Mouse (Mus musculus) ES-Bruce4 (cell line): Measurements from ENCODE around the gene Stk39. TPM values are rescaled to one million over a fixed set of nuclear protein-coding genes. Genes with fewer than 3 reads are reported as not detected.

ENCODE experiments used
- H3K27ac ChIP-seq: 2 replicates; pipeline ENCODE4 v1.5.1; 2012; ENCODE audit warnings: low read length, inconsistent platforms; ENCODE audit not compliant: insufficient read depth
- H3K27me3 ChIP-seq: 2 replicates; pipeline ENCODE4 v1.6.1; 2012; ENCODE audit warnings: mild to moderate bottlenecking, low read length, inconsistent platforms; ENCODE audit not compliant: control insufficient read depth, poor library complexity, insufficient read depth, severe bottlenecking
- H3K36me3 ChIP-seq: 2 replicates; pipeline ENCODE4 v1.6.1; 2012; ENCODE audit warnings: inconsistent platforms, mild to moderate bottlenecking, low read length, moderate library complexity; ENCODE audit not compliant: control insufficient read depth, poor library complexity, insufficient read depth, severe bottlenecking
- H3K4me1 ChIP-seq: one replicate; pipeline ENCODE4 v1.8.1; 2011; ENCODE audit warnings: low read length; ENCODE audit not compliant: control insufficient read depth, insufficient read depth
- H3K4me3 ChIP-seq: 2 replicates; pipeline ENCODE4 v1.5.1; 2011; ENCODE audit warnings: low read depth, mild to moderate bottlenecking, low read length
- H3K9ac ChIP-seq: 2 replicates; pipeline ENCODE4 v1.6.1; 2012; ENCODE audit warnings: low read depth, mild to moderate bottlenecking, inconsistent platforms; ENCODE audit not compliant: poor library complexity, severe bottlenecking
- H3K9me3 ChIP-seq: replicated peaks from 2 replicates; pipeline ENCODE4 v1.6.1; 2012; ENCODE audit warnings: mild to moderate bottlenecking, low read length, inconsistent platforms; ENCODE audit not compliant: control insufficient read depth, poor library complexity, insufficient read depth, severe bottlenecking
- CTCF ChIP-seq: IDR thresholded peaks from one replicate; pipeline ENCODE4 v1.8.1; 2011; ENCODE audit warnings: low read depth, low read length
- EP300 ChIP-seq: IDR thresholded peaks from 2 replicates; pipeline ENCODE4 v1.6.1; 2011; ENCODE audit warnings: low read depth, low read length; ENCODE audit not compliant: insufficient read depth
- POLR2A ChIP-seq: IDR thresholded peaks from one replicate; pipeline ENCODE4 v1.8.1; 2011; ENCODE audit warnings: low read length; ENCODE audit not compliant: insufficient read depth
- polyA plus RNA-seq: library from polyadenylated mRNA; stranded (reverse); fragments of >200 nt; gene quantifications from 2 replicates; pipeline ENCODE4 v1.2.4, GENCODE M21; 2011; ENCODE audit warnings: low read depth; ENCODE audit not compliant: missing spikeins, insufficient read depth, insufficient read length

Gene Stk39
- polyA plus RNA-seq, 1 experiment: 7.6 TPM

- Histone ChIP-seq H3K4me3 (no peak overlapping the region), H3K36me3 (no peaks in the 10 kb centered on the region), H3K9ac (no peak overlapping the region), H3K4me1 (no peaks in the 10 kb centered on the region), H3K27ac (no peak overlapping the region), H3K9me3 (no peaks in the 10 kb centered on the region), H3K27me3 (no peaks in the 10 kb centered on the region)
- TF ChIP-seq CTCF (no peak), POLR2A (no peak), EP300 (no peak)
Measured at GRCm38 (mm10) chr2:68264826-68265225, 207.2 kb downstream of the Stk39 start.

- no peaks in the 10 kb centered on the region for H3K36me3 ChIP-seq
- no peak for TF ChIP-seq EP300
- TF ChIP-seq CTCF: no peak
- no peak for TF ChIP-seq POLR2A
- no peak overlapping the region for H3K4me3 ChIP-seq
- no peaks in the 10 kb centered on the region for H3K27me3 ChIP-seq
- no peaks in the 10 kb centered on the region for H3K9me3 ChIP-seq
- H3K27ac ChIP-seq: no peak overlapping the region
- no peak overlapping the region for H3K9ac ChIP-seq
- H3K4me1 ChIP-seq: no peaks in the 10 kb centered on the region
Measured at GRCm38 (mm10) chr2:68260911-68261310, 211.2 kb downstream of the Stk39 start.

- no peak for TF ChIP-seq POLR2A
- H3K27ac ChIP-seq: no peak overlapping the region
- H3K27me3 ChIP-seq: no peaks in the 10 kb centered on the region
- no peaks in the 10 kb centered on the region for H3K4me1 ChIP-seq
- no peaks in the 10 kb centered on the region for H3K9me3 ChIP-seq
- no peaks in the 10 kb centered on the region for H3K36me3 ChIP-seq
- no peak overlapping the region for H3K4me3 ChIP-seq
- H3K9ac ChIP-seq: no peak overlapping the region
Measured at GRCm38 (mm10) chr2:68257571-68257970, 214.5 kb downstream of the Stk39 start.

DNA sequence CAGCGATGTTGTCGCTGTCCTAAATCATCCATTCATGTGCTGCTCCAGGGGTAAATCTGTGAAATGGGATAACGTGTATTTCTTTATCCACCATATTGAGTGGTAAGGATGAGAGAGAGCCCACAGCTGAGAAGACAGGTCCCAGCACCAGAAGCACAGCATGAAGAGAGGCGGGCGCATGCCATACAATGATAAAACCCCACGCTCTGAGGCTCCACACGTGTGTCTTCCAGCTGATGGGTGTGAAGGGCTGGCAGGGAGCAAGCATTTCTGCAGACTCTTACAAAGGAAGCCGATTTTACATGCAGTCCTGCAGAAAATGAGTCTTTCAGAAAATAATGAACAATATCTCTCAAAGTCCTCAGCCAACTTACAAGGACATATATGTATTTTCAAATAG, 215.6 kb downstream of the Stk39 start:
- no peaks in the 10 kb centered on the region for H3K9me3 ChIP-seq
- no peak overlapping the region for H3K27ac ChIP-seq

GRCm38 (mm10) chr2:68254756-68255155, 217.3 kb downstream of the Stk39 start:
- TF ChIP-seq EP300: no peak
- no peak for TF ChIP-seq POLR2A
- no peak for TF ChIP-seq CTCF
- Histone ChIP-seq H3K9ac (no peak overlapping the region), H3K4me3 (no peak overlapping the region)

More for the DNA sequence above, 215.6 kb downstream of the Stk39 start:
- Histone ChIP-seq H3K27me3 (no peaks in the 10 kb centered on the region), H3K4me1 (no peaks in the 10 kb centered on the region), H3K4me3 (no peak overlapping the region), H3K9ac (no peak overlapping the region), H3K36me3 (no peaks in the 10 kb centered on the region)
- TF ChIP-seq EP300 (no peak), CTCF (no peak), POLR2A (no peak)

GRCm38 (mm10) chr2:68253222-68253621, 218.8 kb downstream of the Stk39 start:
- peaks cover 4% of the 10 kb centered on the region for H3K4me1 ChIP-seq
- no peak overlapping the region for H3K9ac ChIP-seq
- H3K27ac ChIP-seq: no peak overlapping the region
- no peaks in the 10 kb centered on the region for H3K36me3 ChIP-seq
- H3K27me3 ChIP-seq: no peaks in the 10 kb centered on the region
- H3K4me3 ChIP-seq: no peak overlapping the region
- TF ChIP-seq EP300 (no peak), POLR2A (no peak), CTCF (no peak)
- no peaks in the 10 kb centered on the region for H3K9me3 ChIP-seq

More at GRCm38 (mm10) chr2:68254756-68255155, 217.3 kb downstream of the Stk39 start:
- no peaks in the 10 kb centered on the region for H3K9me3 ChIP-seq
- peaks cover 2% of the 10 kb centered on the region for H3K4me1 ChIP-seq
- H3K36me3 ChIP-seq: no peaks in the 10 kb centered on the region
- no peaks in the 10 kb centered on the region for H3K27me3 ChIP-seq
- H3K27ac ChIP-seq: no peak overlapping the region
